Mouse (Mus musculus): ENCODE data around the gene Cacna2d2.

Cacna2d2 gene

GRCm38 (mm10) chr9:107452552-107452951 lies 53.1 kb downstream of the Cacna2d2 start:
- Histone ChIP-seq H3K9me3 (ENCODE audit: low read length) (no peaks in the 10 kb centered on the region), H3K36me3 (ENCODE audit: insufficient read depth, low read length) (no peaks in the 10 kb centered on the region), H3K27me3 (ENCODE audit: insufficient read depth, low read length) (peaks cover 26% of the 10 kb centered on the region), H3K4me1 (replicated peaks; ENCODE audit: low read depth, low read length) (peaks cover 31% of the 10 kb centered on the region), H3K4me3 (replicated peaks; ENCODE audit: low read length) (no peak overlapping the region)
- TF ChIP-seq CTCF (conservative IDR thresholded peaks at IDR 0.05; ENCODE audit: low read length): peak; percentile 98
- TF ChIP-seq NANOG (IDR thresholded peaks at IDR 0.05; ENCODE audit: borderline replicate concordance, low read length): no peak
- no peak for TF ChIP-seq POU5F1 (IDR thresholded peaks at IDR 0.05; ENCODE audit: borderline replicate concordance, low read length)

- TF ChIP-seq NANOG (IDR thresholded peaks at IDR 0.05; ENCODE audit: borderline replicate concordance, low read length): no peak
- no peak for TF ChIP-seq CTCF (conservative IDR thresholded peaks at IDR 0.05; ENCODE audit: low read length)
- no peak for TF ChIP-seq POU5F1 (IDR thresholded peaks at IDR 0.05; ENCODE audit: borderline replicate concordance, low read length)
Observed at GRCm38 (mm10) chr9:107453151-107453550, 53.7 kb downstream of the Cacna2d2 start.

GRCm38 (mm10) chr9:107456667-107457066 lies 57.3 kb downstream of the Cacna2d2 start:
- Histone ChIP-seq H3K9me3 (ENCODE audit: low read length) (no peaks in the 10 kb centered on the region), H3K36me3 (ENCODE audit: insufficient read depth, low read length) (no peaks in the 10 kb centered on the region), H3K4me3 (replicated peaks; ENCODE audit: low read length) (no peak overlapping the region), H3K4me1 (replicated peaks; ENCODE audit: low read depth, low read length) (peaks cover 15% of the 10 kb centered on the region), H3K27me3 (ENCODE audit: insufficient read depth, low read length) (peaks cover 13% of the 10 kb centered on the region)
- TF ChIP-seq CTCF (conservative IDR thresholded peaks at IDR 0.05; ENCODE audit: low read length): no peak
- no peak for TF ChIP-seq POU5F1 (IDR thresholded peaks at IDR 0.05; ENCODE audit: borderline replicate concordance, low read length)
- TF ChIP-seq NANOG (IDR thresholded peaks at IDR 0.05; ENCODE audit: borderline replicate concordance, low read length): no peak

More at GRCm38 (mm10) chr9:107453151-107453550, 53.7 kb downstream of the Cacna2d2 start:
- Histone ChIP-seq H3K9me3 (ENCODE audit: low read length) (no peaks in the 10 kb centered on the region), H3K27me3 (ENCODE audit: insufficient read depth, low read length) (peaks cover 20% of the 10 kb centered on the region), H3K4me3 (replicated peaks; ENCODE audit: low read length) (no peak overlapping the region), H3K4me1 (replicated peaks; ENCODE audit: low read depth, low read length) (peaks cover 31% of the 10 kb centered on the region), H3K36me3 (ENCODE audit: insufficient read depth, low read length) (no peaks in the 10 kb centered on the region)

GRCm38 (mm10) chr9:107462907-107463306 lies 63.5 kb downstream of the Cacna2d2 start:
- H3K27me3 ChIP-seq (ENCODE audit: insufficient read depth, low read length): peaks cover 16% of the 10 kb centered on the region
- H3K9me3 ChIP-seq (ENCODE audit: low read length): no peaks in the 10 kb centered on the region
- H3K4me1 ChIP-seq (replicated peaks; ENCODE audit: low read depth, low read length): peaks cover 8% of the 10 kb centered on the region
- no peaks in the 10 kb centered on the region for H3K36me3 ChIP-seq (ENCODE audit: insufficient read depth, low read length)
- H3K4me3 ChIP-seq (replicated peaks; ENCODE audit: low read length): no peak overlapping the region
- TF ChIP-seq POU5F1 (IDR thresholded peaks at IDR 0.05; ENCODE audit: borderline replicate concordance, low read length) (no peak), NANOG (IDR thresholded peaks at IDR 0.05; ENCODE audit: borderline replicate concordance, low read length) (no peak), CTCF (conservative IDR thresholded peaks at IDR 0.05; ENCODE audit: low read length) (no peak)

GRCm38 (mm10) chr9:107463509-107463908 lies 64.1 kb downstream of the Cacna2d2 start:
- TF ChIP-seq CTCF (conservative IDR thresholded peaks at IDR 0.05; ENCODE audit: low read length): peak; percentile 68
- TF ChIP-seq POU5F1 (IDR thresholded peaks at IDR 0.05; ENCODE audit: borderline replicate concordance, low read length): no peak
- Histone ChIP-seq H3K4me3 (replicated peaks; ENCODE audit: low read length) (no peak overlapping the region), H3K9me3 (ENCODE audit: low read length) (no peaks in the 10 kb centered on the region), H3K4me1 (replicated peaks; ENCODE audit: low read depth, low read length) (peaks cover 8% of the 10 kb centered on the region), H3K36me3 (ENCODE audit: insufficient read depth, low read length) (no peaks in the 10 kb centered on the region), H3K27me3 (ENCODE audit: insufficient read depth, low read length) (peaks cover 17% of the 10 kb centered on the region)

- Histone ChIP-seq H3K9me3 (ENCODE audit: low read length) (no peaks in the 10 kb centered on the region), H3K36me3 (ENCODE audit: insufficient read depth, low read length) (no peaks in the 10 kb centered on the region), H3K4me3 (replicated peaks; ENCODE audit: low read length) (no peak overlapping the region), H3K4me1 (replicated peaks; ENCODE audit: low read depth, low read length) (peaks cover 15% of the 10 kb centered on the region), H3K27me3 (ENCODE audit: insufficient read depth, low read length) (peaks cover 23% of the 10 kb centered on the region)
- TF ChIP-seq POU5F1 (IDR thresholded peaks at IDR 0.05; ENCODE audit: borderline replicate concordance, low read length) (no peak), CTCF (conservative IDR thresholded peaks at IDR 0.05; ENCODE audit: low read length) (no peak), NANOG (IDR thresholded peaks at IDR 0.05; ENCODE audit: borderline replicate concordance, low read length) (no peak)
Observed at GRCm38 (mm10) chr9:107464130-107464529, 64.7 kb downstream of the Cacna2d2 start.

GRCm38 (mm10) chr9:107465657-107466056 lies 66.2 kb downstream of the Cacna2d2 start:
- no peaks in the 10 kb centered on the region for H3K9me3 ChIP-seq (ENCODE audit: low read length)
- H3K4me3 ChIP-seq (replicated peaks; ENCODE audit: low read length): no peak overlapping the region
- no peak for TF ChIP-seq POU5F1 (IDR thresholded peaks at IDR 0.05; ENCODE audit: borderline replicate concordance, low read length)
- TF ChIP-seq CTCF (conservative IDR thresholded peaks at IDR 0.05; ENCODE audit: low read length): no peak
- no peak for TF ChIP-seq NANOG (IDR thresholded peaks at IDR 0.05; ENCODE audit: borderline replicate concordance, low read length)
- peaks cover 30% of the 10 kb centered on the region for H3K4me1 ChIP-seq (replicated peaks; ENCODE audit: low read depth, low read length)
- no peaks in the 10 kb centered on the region for H3K36me3 ChIP-seq (ENCODE audit: insufficient read depth, low read length)
- peaks cover 33% of the 10 kb centered on the region for H3K27me3 ChIP-seq (ENCODE audit: insufficient read depth, low read length)

GRCm38 (mm10) chr9:107469213-107469795 lies 69.9 kb downstream of the Cacna2d2 start:
- Histone ChIP-seq H3K4me1 (replicated peaks; ENCODE audit: low read depth, low read length) (peaks cover 44% of the 10 kb centered on the region), H3K27me3 (ENCODE audit: insufficient read depth, low read length) (peaks cover 25% of the 10 kb centered on the region), H3K9me3 (ENCODE audit: low read length) (no peaks in the 10 kb centered on the region), H3K36me3 (ENCODE audit: insufficient read depth, low read length) (no peaks in the 10 kb centered on the region), H3K4me3 (replicated peaks; ENCODE audit: low read length) (no peak overlapping the region)
- TF ChIP-seq NANOG (IDR thresholded peaks at IDR 0.05; ENCODE audit: borderline replicate concordance, low read length): no peak
- TF ChIP-seq POU5F1 (IDR thresholded peaks at IDR 0.05; ENCODE audit: borderline replicate concordance, low read length): no peak
- no peak for TF ChIP-seq CTCF (conservative IDR thresholded peaks at IDR 0.05; ENCODE audit: low read length)

GRCm38 (mm10) chr9:107470427-107470826 lies 71.0 kb downstream of the Cacna2d2 start:
- Histone ChIP-seq H3K4me3 (replicated peaks; ENCODE audit: low read length) (peak overlapping the region; percentile 13; the same call in 1 of the 2 replicates), H3K36me3 (ENCODE audit: insufficient read depth, low read length) (no peaks in the 10 kb centered on the region), H3K27me3 (ENCODE audit: insufficient read depth, low read length) (peaks cover 28% of the 10 kb centered on the region), H3K9me3 (ENCODE audit: low read length) (no peaks in the 10 kb centered on the region), H3K4me1 (replicated peaks; ENCODE audit: low read depth, low read length) (peaks cover 39% of the 10 kb centered on the region)
- TF ChIP-seq NANOG (IDR thresholded peaks at IDR 0.05; ENCODE audit: borderline replicate concordance, low read length) (no peak), CTCF (conservative IDR thresholded peaks at IDR 0.05; ENCODE audit: low read length) (no peak), POU5F1 (IDR thresholded peaks at IDR 0.05; ENCODE audit: borderline replicate concordance, low read length) (no peak)
